Mouse (Mus musculus) CH12.LX (cell line): ENCODE measurements around the gene Prkcb. TPM values are rescaled to one million over a fixed set of nuclear protein-coding genes. Genes with fewer than 3 reads are reported as not detected.

Experiments used
- DNase-seq: peaks from one replicate; pipeline ENCODE4 v3.0.0-alpha.2; 2013; ENCODE audit errors: extremely low read depth
- H3K27ac ChIP-seq: 2 replicates; pipeline ENCODE4 v1.5.1; 2012; ENCODE audit warnings: low read depth, mild to moderate bottlenecking, control low read depth, moderate library complexity; ENCODE audit not compliant: insufficient read depth
- H3K27me3 ChIP-seq: replicated peaks from 2 replicates; pipeline ENCODE3; 2012; ENCODE audit warnings: inconsistent platforms
- H3K36me3 ChIP-seq, 2 experiments: replicated peaks in 1 of 2; 2 replicates each; pipeline versions ENCODE3 to v1.6.1; 2012; ENCODE audit warnings: inconsistent platforms in 1 of 2, low read length in 1 of 2, mild to moderate bottlenecking in 1 of 2, mixed read lengths in 1 of 2, moderate library complexity in 1 of 2; ENCODE audit not compliant: control insufficient read depth in 1 of 2, insufficient read depth in 1 of 2
- H3K4me1 ChIP-seq, 2 experiments: 2 replicates each; pipeline ENCODE4 v1.6.1; 2012; ENCODE audit warnings: inconsistent platforms in 1 of 2, moderate library complexity in 1 of 2; ENCODE audit not compliant: insufficient read depth in 2 of 2, control insufficient read depth in 1 of 2
- H3K4me2 ChIP-seq: 2 replicates; pipeline ENCODE4 v1.6.1; 2012; ENCODE audit warnings: low read depth, mild to moderate bottlenecking, control low read depth; ENCODE audit not compliant: poor library complexity, insufficient read depth, severe bottlenecking
- H3K4me3 ChIP-seq, 3 experiments: fragments of 150-350 bp in 1 of 3; sonication (generic) in 1 of 3; replicated peaks in 1 of 3; 2 replicates each; pipeline versions ENCODE3 to v1.5.1; 2011 to 2012; ENCODE audit warnings: low read depth in 2 of 3, low read length in 2 of 3, mild to moderate bottlenecking in 2 of 3, moderate library complexity in 2 of 3, control low read depth in 1 of 3, improper control_type of control experiment in 1 of 3, inconsistent platforms in 1 of 3, mixed read lengths in 1 of 3; ENCODE audit not compliant: poor library complexity in 1 of 3
- H3K79me2 ChIP-seq: replicated peaks from 2 replicates; pipeline ENCODE4 v1.6.1; 2012; ENCODE audit warnings: mild to moderate bottlenecking, moderate library complexity; ENCODE audit not compliant: control insufficient read depth, poor library complexity, insufficient read depth, severe bottlenecking; ENCODE audit errors: extremely low read depth
- H3K9ac ChIP-seq: 2 replicates; pipeline ENCODE4 v1.6.1; 2012; ENCODE audit warnings: low read depth, mild to moderate bottlenecking, control low read depth, moderate library complexity; ENCODE audit not compliant: insufficient read depth
- H3K9me3 ChIP-seq: replicated peaks from 2 replicates; pipeline ENCODE3; 2012; ENCODE audit warnings: low read length, inconsistent platforms, mixed read lengths
- BHLHE40 ChIP-seq: IDR thresholded peaks from 2 replicates; pipeline ENCODE4 v1.6.1; 2011; ENCODE audit warnings: mild to moderate bottlenecking, low read depth, low read length, improper control_type of control experiment
- CHD1 ChIP-seq: IDR thresholded peaks from 2 replicates; pipeline ENCODE4 v1.6.1; 2012; ENCODE audit warnings: low read depth, low read length, improper control_type of control experiment, inconsistent platforms
- CHD2 ChIP-seq: IDR thresholded peaks from 2 replicates; pipeline ENCODE4 v1.6.1; 2011; ENCODE audit warnings: low read length, improper control_type of control experiment
- ELF1 ChIP-seq: IDR thresholded peaks from 2 replicates; pipeline ENCODE4 v1.6.1; 2014; ENCODE audit warnings: low read depth, mild to moderate bottlenecking, inconsistent platforms, low read length, improper control_type of control experiment
- EP300 ChIP-seq: IDR thresholded peaks from 2 replicates; pipeline ENCODE4 v1.6.1; 2011; ENCODE audit warnings: low read length, improper control_type of control experiment
- ETS1 ChIP-seq: conservative IDR thresholded peaks from 2 replicates; pipeline ENCODE4 v1.6.1; 2012; ENCODE audit warnings: low read depth, mild to moderate bottlenecking, inconsistent platforms, low read length, improper control_type of control experiment, moderate library complexity
- IRF4 ChIP-seq: IDR thresholded peaks from 2 replicates; pipeline ENCODE4 v1.6.1; 2014; ENCODE audit warnings: low read depth, mild to moderate bottlenecking, inconsistent platforms, low read length, improper control_type of control experiment
- JUN ChIP-seq: IDR thresholded peaks from 2 replicates; pipeline ENCODE4 v1.6.1; 2011; ENCODE audit warnings: low read depth, mild to moderate bottlenecking, low read length, improper control_type of control experiment, moderate library complexity; ENCODE audit not compliant: insufficient read depth
- JUND ChIP-seq: conservative IDR thresholded peaks from 2 replicates; pipeline ENCODE4 v1.6.1; 2011; ENCODE audit warnings: low read depth, low read length, improper control_type of control experiment
- KAT2A ChIP-seq: IDR thresholded peaks from 2 replicates; pipeline ENCODE4 v1.6.1; 2012; ENCODE audit warnings: low read length, improper control_type of control experiment, inconsistent platforms; ENCODE audit not compliant: insufficient replicate concordance
- MAFK ChIP-seq: IDR thresholded peaks from 2 replicates; pipeline ENCODE4 v1.6.1; 2011; ENCODE audit warnings: low read length, improper control_type of control experiment; ENCODE audit not compliant: insufficient replicate concordance
- MAX ChIP-seq: IDR thresholded peaks from 2 replicates; pipeline ENCODE4 v1.6.1; 2011; ENCODE audit warnings: low read length, improper control_type of control experiment
- MAZ ChIP-seq: IDR thresholded peaks from 2 replicates; pipeline ENCODE4 v1.6.1; 2012; ENCODE audit warnings: low read depth, mild to moderate bottlenecking, inconsistent platforms, low read length, improper control_type of control experiment, moderate library complexity
- MXI1 ChIP-seq: IDR thresholded peaks from 2 replicates; pipeline ENCODE4 v1.6.1; 2011; ENCODE audit warnings: mild to moderate bottlenecking, low read depth, low read length, improper control_type of control experiment
- MYC ChIP-seq: IDR thresholded peaks from 2 replicates; pipeline ENCODE4 v1.6.1; 2011; ENCODE audit warnings: low read depth, mild to moderate bottlenecking, improper control_type of control experiment, low read length
- NELFE ChIP-seq: IDR thresholded peaks from 2 replicates; pipeline ENCODE4 v1.6.1; 2011; ENCODE audit warnings: low read depth, low read length, improper control_type of control experiment
- POLR2A ChIP-seq: IDR thresholded peaks from 2 replicates; pipeline ENCODE4 v1.6.1; 2011; ENCODE audit warnings: low read depth, mild to moderate bottlenecking, improper control_type of control experiment, low read length
- SIN3A ChIP-seq: IDR thresholded peaks from 2 replicates; pipeline ENCODE4 v1.6.1; 2012; ENCODE audit warnings: low read length, improper control_type of control experiment, inconsistent platforms
- TBP ChIP-seq: conservative IDR thresholded peaks from 2 replicates; pipeline ENCODE4 v1.6.1; 2011; ENCODE audit warnings: low read depth, low read length, improper control_type of control experiment
- TCF12 ChIP-seq: IDR thresholded peaks from 2 replicates; pipeline ENCODE4 v1.6.1; 2014; ENCODE audit warnings: low read depth, mild to moderate bottlenecking, inconsistent platforms, low read length, improper control_type of control experiment
- USF1 ChIP-seq: IDR thresholded peaks from 2 replicates; pipeline ENCODE4 v1.6.1; 2014; ENCODE audit warnings: low read depth, mild to moderate bottlenecking, inconsistent platforms, low read length, improper control_type of control experiment
- ZMIZ1 ChIP-seq: IDR thresholded peaks from 2 replicates; pipeline ENCODE4 v1.6.1; 2012; ENCODE audit warnings: low read depth, mild to moderate bottlenecking, inconsistent platforms, low read length, improper control_type of control experiment
- dilution Hi-C: fragments of 300-500 bp; cut with MboI; formaldehyde crosslinking; loops from 2 replicates; pipeline ENCODE4 v1.14.3; 2020; ENCODE audit warnings: low sequenced_read_pairs; ENCODE audit not compliant: extremely low pct_unique_long_range_greater_than_20kb, extremely low pct_ligation_motif_present
- in situ Hi-C: fragments of 300-500 bp; cut with MboI; formaldehyde crosslinking; loops from 3 replicates; pipeline ENCODE4 v1.14.3; 2019; ENCODE audit warnings: low sequenced_read_pairs, low pct_ligation_motif_present, low pct_unique_long_range_greater_than_20kb, mixed read lengths
- polyA plus RNA-seq: library from polyadenylated mRNA; unstranded; fragments of >175 nt; gene quantifications from 2 replicates; pipeline ENCODE4 v1.2.1, GENCODE M21; 2012; ENCODE audit warnings: low read depth; ENCODE audit not compliant: insufficient read length
- total RNA-seq, 2 experiments: library from RNA; depleted of rRNA; stranded (reverse); fragments of 300-350 nt in 1 of 2; fragments of >200 nt in 1 of 2; gene quantifications; 2 replicates each; pipeline ENCODE4 v1.2.3; 2012 to 2014

Gene Prkcb
- total and polyA plus RNA-seq, 3 experiments = 323 to 463 (median 337) TPM

DNA sequence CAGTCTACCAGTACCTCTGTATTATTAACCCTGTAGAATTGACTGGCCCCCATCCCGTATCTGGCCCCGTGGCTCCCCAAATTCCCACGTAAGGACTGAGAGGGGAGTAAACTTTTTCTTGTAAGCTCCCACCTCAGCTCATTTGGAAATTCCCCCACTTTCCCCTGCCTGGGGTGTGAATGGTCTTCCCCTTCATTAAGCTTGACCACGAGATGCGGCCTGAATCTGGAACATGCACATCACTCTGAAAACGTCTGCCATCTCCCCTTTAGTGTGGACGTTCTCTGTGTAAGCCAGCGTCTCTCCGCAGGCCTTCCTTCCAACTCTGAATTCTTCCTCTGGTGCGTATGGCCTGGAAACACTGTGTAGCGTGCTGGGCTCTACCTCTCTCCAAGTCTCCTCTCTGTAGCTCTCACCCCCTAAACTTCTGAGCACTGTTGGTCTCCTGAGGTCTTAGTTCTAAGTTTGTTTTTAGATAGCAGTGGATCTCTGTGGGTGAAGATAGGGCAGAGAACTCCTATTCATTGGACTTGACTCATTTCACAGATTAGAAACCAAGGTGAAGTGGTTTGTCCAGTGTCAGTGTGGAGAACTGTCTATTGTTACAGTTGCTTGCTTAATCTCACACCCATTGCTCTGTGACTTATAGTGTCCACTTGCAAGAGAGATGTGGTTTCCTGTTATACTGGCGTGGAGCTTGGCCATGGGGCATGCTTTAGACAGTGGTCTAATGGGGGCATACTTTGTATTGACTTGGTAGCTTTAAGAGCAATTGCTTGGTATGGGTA lies 25.3 kb downstream of the Prkcb start:
- Histone ChIP-seq H3K36me3 (peaks cover 9 to 58% of the 10 kb centered on the region in 2 experiments), H3K4me3 (peak overlapping the region in 2 of 3 experiments; percentile 29 to 56), H3K9me3 (peaks cover 12% of the 10 kb centered on the region), H3K9ac (peak overlapping the region; percentile 81), H3K27me3 (no peaks in the 10 kb centered on the region), H3K27ac (peak overlapping the region; percentile 99), H3K79me2 (peaks cover 95% of the 10 kb centered on the region), H3K4me1 (peaks cover 46 to 97% of the 10 kb centered on the region in 2 experiments), H3K4me2 (peak overlapping the region; percentile 72)
- dilution Hi-C loops (no loop called here), in situ Hi-C loops (no loop called here)
- DNase-seq = no peak
- TF ChIP-seq ZMIZ1 (peak; percentile 49; the same call in 1 of the 2 replicates), JUND (peak; percentile 6; the same call in 1 of the 2 replicates), ELF1 (0 out of 2 replicates have a peak, but pooled peaks have one; percentile 16), IRF4 (peak; percentile 9; the same call in 1 of the 2 replicates), ETS1 (peak; percentile 50), BHLHE40 (peak; percentile 64), MYC (peak; percentile 33; the same call in 1 of the 2 replicates), MAZ (peak; percentile 46; the same call in 1 of the 2 replicates), TCF12 (no peak), EP300 (peak; percentile 55; the same call in 1 of the 2 replicates), KAT2A (0 out of 2 replicates have a peak, but pooled peaks have one; percentile 24), NELFE (0 out of 2 replicates have a peak, but pooled peaks have one; percentile 16), USF1 (no peak), MAFK (no peak), MAX (0 out of 2 replicates have a peak, but pooled peaks have one; percentile 66), TBP (no peak), JUN (no peak), MXI1 (peak; percentile 59; the same call in 1 of the 2 replicates), CHD1 (peak; percentile 59; the same call in 1 of the 2 replicates), CHD2 (0 out of 2 replicates have a peak, but pooled peaks have one; percentile 22), POLR2A (peak; percentile 31; the same call in 1 of the 2 replicates), SIN3A (peak; percentile 26; the same call in 1 of the 2 replicates)
